Mouse (Mus musculus) lung, postnatal 0 days (tissue): Measurements from ENCODE around the gene Wdr54. TPM values are rescaled to one million over a fixed set of nuclear protein-coding genes. Genes with fewer than 3 reads are reported as not detected.
A peak's percentile ranks its signal among the peaks of the same experiment; 100 is the strongest.

Experiments
- ATAC-seq: fragments of 200-750 bp; cut with Nextera tagmentation; 2 replicates; pipeline ENCODE4 v1.8.0; 2017; ENCODE audit warnings: moderate library complexity
- DNase-seq: peaks from one replicate; pipeline ENCODE4 v3.0.0-alpha.2; 2016; ENCODE audit warnings: low spot score
- H3K27ac ChIP-seq: fragments of 300-500 bp; sonication (generic); 2 replicates; pipeline ENCODE4 v1.5.1; 2014; ENCODE audit warnings: antibody characterized with exemption, mild to moderate bottlenecking, low read length, mixed read lengths
- H3K27me3 ChIP-seq: fragments of 300-500 bp; sonication (generic); replicated peaks from 2 replicates; pipeline ENCODE4 v1.6.1; 2014; ENCODE audit warnings: low read length, mixed read lengths; ENCODE audit not compliant: insufficient read depth
- H3K36me3 ChIP-seq: fragments of 300-500 bp; sonication (generic); 2 replicates; pipeline ENCODE4 v1.6.1; 2014; ENCODE audit warnings: low read length, mixed read lengths; ENCODE audit not compliant: insufficient read depth
- H3K4me1 ChIP-seq: fragments of 300-500 bp; sonication (generic); 2 replicates; pipeline ENCODE4 v1.6.1; 2014; ENCODE audit warnings: antibody characterized with exemption, low read depth, low read length, mixed read lengths; ENCODE audit not compliant: insufficient read depth
- H3K4me2 ChIP-seq: fragments of 300-500 bp; sonication (generic); replicated peaks from 2 replicates; pipeline ENCODE4 v1.6.1; 2014; ENCODE audit warnings: low read depth, mild to moderate bottlenecking, low read length, moderate library complexity, mixed read lengths
- H3K4me3 ChIP-seq: fragments of 300-500 bp; sonication (generic); 2 replicates; pipeline ENCODE4 v1.5.1; 2014; ENCODE audit warnings: low read depth, low read length
- H3K9ac ChIP-seq: fragments of 300-500 bp; sonication (generic); replicated peaks from 2 replicates; pipeline ENCODE4 v1.6.1; 2014; ENCODE audit warnings: low read depth, mild to moderate bottlenecking
- H3K9me3 ChIP-seq: fragments of 300-500 bp; sonication (generic); 2 replicates; pipeline ENCODE4 v1.6.1; 2016; ENCODE audit warnings: low read length, mixed read lengths
- CTCF ChIP-seq: IDR thresholded peaks from 2 replicates; pipeline ENCODE4 v1.5.1; 2016; ENCODE audit warnings: antibody characterized with exemption, mild to moderate bottlenecking
- EP300 ChIP-seq: IDR thresholded peaks from 2 replicates; pipeline ENCODE4 v1.6.1; 2016; ENCODE audit warnings: antibody characterized with exemption, mild to moderate bottlenecking, control low read depth
- WGBS: fragments of 180-500 bp; shearing (Covaris S2); extraction: QIAGEN DNeasy Blood & Tissue Kit; methylation state at CpG from one replicate; pipeline ENCODE4 v1.1.7; 2014; 5-methylcytosine and 5-hydroxymethylcytosine counted together
- polyA plus RNA-seq: library from polyadenylated mRNA; unstranded; fragments of >200 nt; fragmentation: Nextera tagmentation; extraction: Ambion mirVana; gene quantifications from 2 replicates; pipeline ENCODE4 v1.2.1, GENCODE M21; 2015

Gene Wdr54
- polyA plus RNA-seq, 1 experiment from 2014 or later: 3.1 TPM

DNA sequence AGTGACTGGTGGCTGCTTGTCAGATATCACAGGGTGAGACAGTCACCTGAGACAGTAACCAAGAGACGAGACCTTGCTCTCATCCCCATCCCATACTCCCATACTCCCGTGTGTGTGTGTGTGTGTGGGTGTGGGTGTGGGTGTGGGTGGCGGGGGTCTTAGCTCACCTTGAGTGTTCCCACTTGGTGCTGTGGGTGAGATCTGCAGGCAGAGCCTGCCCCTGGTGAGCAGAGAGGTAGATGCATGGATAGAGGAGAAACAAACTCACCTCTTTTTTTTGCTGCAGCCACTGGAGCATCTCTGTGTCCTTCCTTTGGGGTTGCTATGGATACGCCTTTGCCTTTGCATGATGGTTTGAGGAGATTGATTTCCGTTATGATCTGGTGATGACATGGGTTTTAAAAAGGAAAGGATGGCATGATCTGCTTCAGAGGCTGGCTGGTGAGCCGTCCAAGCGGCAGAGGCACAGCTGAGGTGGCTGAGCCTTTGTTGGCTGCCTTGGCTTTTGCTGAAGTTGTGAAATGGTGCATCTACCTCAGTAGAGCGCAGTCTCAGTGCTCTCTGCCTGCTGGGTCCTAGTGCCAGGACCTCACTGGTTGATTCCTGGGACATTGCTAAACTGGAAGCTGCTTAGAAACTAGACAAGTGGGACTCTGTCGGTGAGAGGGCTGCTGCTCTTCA, 16.2 kb upstream of the Wdr54 start:
- ATAC-seq (no peak), DNase-seq (no peak)
- TF ChIP-seq CTCF (no peak), EP300 (no peak)
- no peak overlapping the region for H3K4me2 ChIP-seq
- no peak overlapping the region for H3K27ac ChIP-seq
- no peak overlapping the region for H3K9ac ChIP-seq
- H3K4me1 ChIP-seq: no peaks in the 10 kb centered on the region
- H3K36me3 ChIP-seq: no peaks in the 10 kb centered on the region
- no peak overlapping the region for H3K4me3 ChIP-seq
- no peaks in the 10 kb centered on the region for H3K27me3 ChIP-seq
- 69% methylated on average over 9 of the region's 9 CpGs for WGBS
- no peaks in the 10 kb centered on the region for H3K9me3 ChIP-seq

DNA sequence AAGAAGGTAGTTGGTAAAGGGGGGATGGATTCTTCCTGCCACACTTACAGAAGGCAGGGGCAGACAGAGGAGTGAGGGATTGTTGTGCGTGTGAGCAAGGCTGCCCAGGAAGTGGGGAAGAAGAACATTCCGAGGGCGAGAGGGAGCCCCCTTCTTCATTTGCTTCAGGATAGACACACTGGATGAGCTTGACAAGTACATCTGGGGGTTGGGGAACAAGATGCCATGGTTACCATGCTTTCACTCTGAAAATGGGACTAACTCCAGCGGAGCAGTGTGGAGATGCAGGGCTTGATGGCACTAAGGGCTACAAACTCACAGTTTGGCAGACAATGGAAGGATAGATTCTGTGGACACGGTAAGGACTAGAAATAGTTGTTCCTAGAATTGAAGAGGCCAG, 14.9 kb upstream of the Wdr54 start:
- DNase-seq: no peak
- 80% methylated on average over 5 of the region's 5 CpGs for WGBS
- no peak for TF ChIP-seq CTCF
- TF ChIP-seq EP300: no peak
- no peak overlapping the region for H3K4me3 ChIP-seq
- no peak overlapping the region for H3K4me2 ChIP-seq
- no peaks in the 10 kb centered on the region for H3K9me3 ChIP-seq
- no peak overlapping the region for H3K9ac ChIP-seq
- ATAC-seq: no peak
- H3K27ac ChIP-seq: no peak overlapping the region
- H3K4me1 ChIP-seq: peaks cover 5% of the 10 kb centered on the region; the same call in 1 of the 2 replicates
- H3K36me3 ChIP-seq: no peaks in the 10 kb centered on the region
- no peaks in the 10 kb centered on the region for H3K27me3 ChIP-seq

DNA sequence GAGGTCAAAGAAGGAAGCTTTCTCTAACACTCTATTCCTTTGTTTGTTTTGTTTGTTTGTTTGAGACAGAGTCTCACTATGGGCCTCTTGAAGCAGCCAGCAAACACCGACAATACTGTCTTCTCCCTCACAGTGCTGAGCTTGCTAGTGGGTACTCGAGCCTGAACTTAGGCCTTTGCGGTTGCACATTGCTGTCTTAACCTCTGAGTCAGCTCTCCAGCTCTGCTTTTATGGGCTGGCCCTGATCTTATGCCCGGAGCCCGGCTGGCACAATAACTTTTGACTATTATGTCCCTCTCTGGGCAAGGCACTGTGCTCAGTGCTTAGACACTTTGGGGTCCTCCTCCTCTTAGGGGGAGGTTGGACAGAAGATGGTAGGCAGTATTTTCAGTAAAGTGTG, 13.7 kb upstream of the Wdr54 start:
- TF ChIP-seq EP300 (no peak), CTCF (no peak)
- Histone ChIP-seq H3K9ac (no peak overlapping the region), H3K27ac (no peak overlapping the region), H3K4me3 (no peak overlapping the region), H3K36me3 (no peaks in the 10 kb centered on the region), H3K4me1 (peaks cover 5% of the 10 kb centered on the region; the same call in 1 of the 2 replicates), H3K4me2 (no peak overlapping the region), H3K9me3 (no peaks in the 10 kb centered on the region), H3K27me3 (no peaks in the 10 kb centered on the region)
- ATAC-seq: no peak
- peak; percentile 47 for DNase-seq
- WGBS: 56% methylated on average over 5 of the region's 5 CpGs

DNA sequence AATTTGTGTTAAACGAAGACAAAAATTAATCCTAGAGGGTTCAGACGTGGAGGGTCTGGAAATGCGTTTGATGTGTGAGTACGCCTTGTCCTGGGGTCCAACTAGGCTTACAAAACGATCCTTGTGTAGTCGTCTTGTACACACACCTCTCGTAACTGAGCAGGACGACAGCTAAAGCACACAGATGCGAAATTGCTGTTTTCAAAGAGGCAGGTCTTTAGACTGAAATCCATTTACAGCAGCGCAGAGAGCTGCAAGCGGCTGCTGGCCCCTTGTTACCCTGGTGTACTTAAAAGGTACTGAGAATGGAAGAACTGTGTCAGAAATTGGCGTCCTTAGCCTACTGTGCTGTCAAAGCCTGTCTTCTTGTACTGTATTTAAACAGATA, 10.0 kb upstream of the Wdr54 start:
- TF ChIP-seq EP300 (no peak), CTCF (peak; percentile 32)
- no peaks in the 10 kb centered on the region for H3K9me3 ChIP-seq
- H3K27me3 ChIP-seq: 0 out of 2 replicates have a peak, but pooled peaks cover 5% of the 10 kb centered on the region
- ATAC-seq (peak; percentile 13), DNase-seq (peak; percentile 54)
- peak overlapping the region; percentile 66 for H3K27ac ChIP-seq
- H3K4me3 ChIP-seq: peak overlapping the region; percentile 80
- WGBS: 1% methylated on average over 12 of the region's 12 CpGs
- peak overlapping the region; percentile 88 for H3K9ac ChIP-seq
- H3K4me1 ChIP-seq: peaks cover 12% of the 10 kb centered on the region; the same call in 1 of the 2 replicates
- no peaks in the 10 kb centered on the region for H3K36me3 ChIP-seq
- H3K4me2 ChIP-seq: peak overlapping the region; percentile 73

DNA sequence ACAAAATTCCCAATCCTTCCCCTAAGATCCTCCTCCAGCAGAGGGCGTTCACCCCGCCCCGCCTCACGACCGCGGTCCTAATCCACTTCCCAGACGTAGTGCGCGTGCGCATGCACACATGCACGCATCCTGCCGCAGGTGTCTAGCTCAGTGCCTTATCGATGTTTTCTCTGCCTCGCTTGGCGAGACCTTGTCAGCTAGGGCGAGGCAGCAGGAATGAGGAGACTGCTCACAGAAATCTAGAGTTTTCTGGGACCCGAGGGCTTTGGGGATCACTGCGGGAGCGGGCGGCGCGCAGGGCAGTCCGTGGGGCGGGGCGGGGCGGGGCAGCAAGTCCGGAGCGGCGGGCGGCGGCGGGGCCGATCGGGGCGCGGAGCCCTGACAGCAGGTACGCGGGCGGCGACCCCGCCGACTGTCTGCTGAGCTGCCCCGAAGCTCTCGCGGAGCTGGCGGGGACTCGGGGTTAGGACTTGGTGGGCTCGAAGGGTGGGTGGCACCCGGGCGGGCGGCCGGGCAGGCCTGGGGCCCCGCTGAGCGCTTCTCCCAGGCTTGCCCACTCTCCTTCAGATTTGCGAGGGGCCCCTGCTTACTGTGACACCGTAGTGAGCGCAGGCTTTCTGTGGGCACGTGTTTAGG, 9.5 kb upstream of the Wdr54 start, which contains the start of gene Dctn1:
Gene Dctn1 (plus strand): TSS at position 314 of the 636 bp plus-strand sequence.
- Histone ChIP-seq H3K27me3 (0 out of 2 replicates have a peak, but pooled peaks cover 6% of the 10 kb centered on the region), H3K4me1 (peaks cover 12% of the 10 kb centered on the region; the same call in 1 of the 2 replicates), H3K4me2 (peak within 1 kb of the TSS; percentile 73), H3K27ac (peak within 1 kb of the TSS; percentile 66), H3K9ac (peak within 1 kb of the TSS; percentile 88), H3K36me3 (no peaks in the 10 kb centered on the region), H3K4me3 (peak within 1 kb of the TSS; percentile 80), H3K9me3 (no peaks in the 10 kb centered on the region)
- ATAC-seq (peak; percentile 83), DNase-seq (peak; percentile 98)
- TF ChIP-seq CTCF: peak; percentile 90
- no peak for TF ChIP-seq EP300
- under 1% methylated on average over 58 of the region's 58 CpGs for WGBS

DNA sequence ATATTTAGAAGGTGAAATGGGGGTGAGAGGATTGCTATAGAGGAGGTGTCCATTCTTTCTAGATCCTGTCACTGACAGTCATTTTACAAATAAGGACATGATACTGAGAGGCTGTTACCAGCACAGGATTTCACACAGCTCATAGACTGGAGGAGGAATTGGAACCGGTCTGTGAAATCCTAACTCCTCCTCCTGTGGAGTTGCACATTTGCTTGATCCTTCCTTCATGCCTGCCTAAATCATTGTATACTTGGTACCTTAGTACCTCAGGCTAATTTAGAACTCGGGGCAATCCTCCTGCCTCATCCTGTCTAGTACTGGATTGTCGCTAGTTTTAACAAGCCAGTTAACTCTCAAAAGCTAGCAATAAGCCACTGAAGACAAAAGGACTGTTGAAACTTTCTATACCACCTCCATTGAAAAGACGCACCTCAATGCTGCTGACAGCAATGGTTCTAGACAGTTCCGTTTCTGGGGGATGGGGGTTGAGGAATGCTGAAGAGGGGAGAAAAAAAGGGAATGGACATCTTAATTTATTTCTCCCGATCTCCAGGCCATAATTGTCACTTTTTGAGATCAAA, 8.9 kb upstream of the Wdr54 start:
- peak; percentile 74 for DNase-seq
- 3% methylated on average over 6 of the region's 6 CpGs for WGBS

More for the DNA sequence above, 8.9 kb upstream of the Wdr54 start:
- peak overlapping the region; percentile 80 for H3K4me3 ChIP-seq
- H3K36me3 ChIP-seq: no peaks in the 10 kb centered on the region
- peak overlapping the region; percentile 88 for H3K9ac ChIP-seq
- 0 out of 2 replicates have a peak, but pooled peaks cover 6% of the 10 kb centered on the region for H3K27me3 ChIP-seq
- peak overlapping the region; percentile 73 for H3K4me2 ChIP-seq
- peaks cover 12% of the 10 kb centered on the region; the same call in 1 of the 2 replicates for H3K4me1 ChIP-seq
- peak overlapping the region; percentile 66 for H3K27ac ChIP-seq
- H3K9me3 ChIP-seq: no peaks in the 10 kb centered on the region
- TF ChIP-seq EP300 (no peak), CTCF (no peak)
- peak; percentile 18 for ATAC-seq
